Mouse (Mus musculus) hindbrain, embryonic 16.5 days (tissue): Measurements from ENCODE around the gene Gm17334. TPM values are rescaled to one million over a fixed set of nuclear protein-coding genes. Genes with fewer than 3 reads are reported as not detected.

Experiments used
- ATAC-seq: fragments of 200-750 bp; cut with Nextera tagmentation; 2 replicates; pipeline ENCODE4 v1.8.0; 2017; ENCODE audit warnings: moderate TSS enrichment, moderate library complexity
- H3K27ac ChIP-seq: fragments of 300-500 bp; sonication (generic); 2 replicates; pipeline ENCODE4 v1.5.1; 2014; ENCODE audit warnings: low read depth, mild to moderate bottlenecking, control low read depth, low read length, moderate library complexity
- H3K27me3 ChIP-seq: fragments of 300-500 bp; sonication (generic); replicated peaks from 2 replicates; pipeline ENCODE4 v1.6.1; 2014; ENCODE audit warnings: low read length; ENCODE audit not compliant: control insufficient read depth, insufficient read depth
- H3K36me3 ChIP-seq: fragments of 300-500 bp; sonication (generic); 2 replicates; pipeline ENCODE4 v1.6.1; 2014; ENCODE audit warnings: mild to moderate bottlenecking, low read length, moderate library complexity, mixed read lengths; ENCODE audit not compliant: control insufficient read depth, insufficient read depth
- H3K4me1 ChIP-seq: fragments of 300-500 bp; sonication (generic); 2 replicates; pipeline ENCODE4 v1.6.1; 2014; ENCODE audit warnings: low read depth, low read length; ENCODE audit not compliant: control insufficient read depth, insufficient read depth
- H3K4me2 ChIP-seq: fragments of 300-500 bp; sonication (generic); 2 replicates; pipeline ENCODE4 v1.6.1; 2014; ENCODE audit warnings: mild to moderate bottlenecking, low read length, control low read depth, moderate library complexity
- H3K4me3 ChIP-seq: fragments of 300-500 bp; sonication (generic); 2 replicates; pipeline ENCODE4 v1.5.1; 2014; ENCODE audit warnings: mild to moderate bottlenecking, low read length, control low read depth, moderate library complexity
- H3K9ac ChIP-seq: fragments of 300-500 bp; sonication (generic); 2 replicates; pipeline ENCODE4 v1.6.1; 2014; ENCODE audit warnings: low read depth, mild to moderate bottlenecking, control low read depth, low read length, moderate library complexity
- H3K9me3 ChIP-seq: fragments of 300-500 bp; sonication (generic); 2 replicates; pipeline ENCODE4 v1.6.1; 2014; ENCODE audit warnings: mild to moderate bottlenecking, low read length, moderate library complexity; ENCODE audit not compliant: control insufficient read depth
- WGBS: fragments of 180-500 bp; shearing (Covaris S2); extraction: QIAGEN DNeasy Blood & Tissue Kit; methylation state at CpG from one replicate; pipeline ENCODE4 v1.1.7; 2014; 5-methylcytosine and 5-hydroxymethylcytosine counted together
- polyA plus RNA-seq: library from polyadenylated mRNA; unstranded; fragments of >200 nt; fragmentation: Nextera tagmentation; extraction: Ambion mirVana; gene quantifications from 2 replicates; pipeline ENCODE4 v1.2.1, GENCODE M21; 2015

Gene Gm17334
- polyA plus RNA-seq, 1 experiment from 2014 or later: not detected

DNA sequence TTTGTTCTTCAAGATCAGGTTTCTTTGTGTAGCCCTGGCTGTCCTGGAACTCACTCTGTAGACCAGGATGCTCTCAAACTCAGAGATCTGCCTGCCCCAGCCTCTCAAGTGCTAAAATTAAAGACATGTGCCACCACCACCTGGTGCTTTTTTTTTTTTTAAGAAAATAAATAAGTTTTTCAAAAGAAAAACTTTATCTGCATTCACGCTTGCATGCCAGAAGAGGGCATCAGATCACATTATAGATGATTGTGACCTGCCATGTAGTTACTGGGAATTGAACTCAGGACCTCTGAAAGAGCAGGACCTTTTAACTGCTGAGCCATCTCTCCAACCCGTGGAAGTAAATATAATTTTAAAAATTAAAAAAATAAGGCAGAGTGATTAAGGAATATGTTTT, 27.7 kb downstream of the Gm17334 start:
- Histone ChIP-seq H3K9me3 (no peaks in the 10 kb centered on the region), H3K9ac (no peak overlapping the region), H3K27me3 (no peaks in the 10 kb centered on the region), H3K36me3 (no peaks in the 10 kb centered on the region), H3K4me1 (no peaks in the 10 kb centered on the region), H3K4me3 (no peak overlapping the region), H3K4me2 (no peak overlapping the region), H3K27ac (no peak overlapping the region)
- no peak for ATAC-seq
- WGBS: 94% methylated on average over 2 of the region's 2 CpGs

DNA sequence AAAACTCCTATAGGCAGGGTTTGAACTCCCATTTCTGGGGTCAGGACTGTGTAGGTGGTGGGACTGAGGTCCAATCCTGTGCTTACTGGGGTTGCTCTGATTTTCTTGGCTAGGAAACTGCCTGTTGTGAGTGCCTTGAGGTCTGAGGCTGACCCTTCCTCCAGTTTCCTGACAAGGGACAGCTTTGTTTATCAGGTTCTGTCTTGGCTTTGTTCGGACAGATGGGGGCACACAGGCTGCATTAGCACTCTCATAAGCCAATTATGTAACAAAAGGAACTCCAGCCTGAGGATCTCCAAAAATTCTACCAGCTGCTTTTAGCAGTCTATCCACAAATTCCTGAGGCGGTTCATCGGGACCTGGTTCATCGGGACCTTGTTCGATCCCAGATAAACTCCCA, 30.6 kb downstream of the Gm17334 start:
- no peak for ATAC-seq

DNA sequence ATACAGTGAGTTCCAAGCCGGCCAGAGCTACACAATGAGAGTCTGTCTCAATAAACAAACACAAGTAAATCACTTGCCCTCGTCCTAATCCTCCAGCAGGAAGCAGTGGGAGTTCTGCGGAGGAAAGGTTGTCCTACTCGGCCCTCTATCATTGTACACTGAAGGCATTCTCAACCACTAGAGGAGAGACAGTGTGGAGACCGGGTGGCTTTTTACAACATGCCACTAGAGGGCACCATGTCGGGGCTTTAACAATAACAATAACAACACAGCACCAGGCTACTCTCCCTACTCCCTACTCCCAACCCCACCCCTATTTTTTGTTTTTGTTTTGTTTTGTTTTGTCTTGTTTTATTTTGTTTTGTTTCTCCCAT, 35.4 kb downstream of the Gm17334 start:
- Histone ChIP-seq H3K27me3 (no peaks in the 10 kb centered on the region), H3K36me3 (no peaks in the 10 kb centered on the region), H3K27ac (no peak overlapping the region), H3K4me3 (no peak overlapping the region), H3K9me3 (no peaks in the 10 kb centered on the region), H3K4me2 (no peak overlapping the region), H3K9ac (no peak overlapping the region), H3K4me1 (no peaks in the 10 kb centered on the region)
- WGBS: 47% methylated on average over 6 of the region's 6 CpGs
- 0 out of 2 replicates have a peak, but pooled peaks have one; percentile 17 for ATAC-seq

More for the DNA sequence above, 30.6 kb downstream of the Gm17334 start:
- Histone ChIP-seq H3K36me3 (no peaks in the 10 kb centered on the region), H3K27ac (no peak overlapping the region), H3K4me3 (no peak overlapping the region), H3K27me3 (no peaks in the 10 kb centered on the region), H3K4me1 (no peaks in the 10 kb centered on the region), H3K9me3 (no peaks in the 10 kb centered on the region), H3K9ac (no peak overlapping the region), H3K4me2 (no peak overlapping the region)
- 38% methylated on average over 5 of the region's 5 CpGs for WGBS

DNA sequence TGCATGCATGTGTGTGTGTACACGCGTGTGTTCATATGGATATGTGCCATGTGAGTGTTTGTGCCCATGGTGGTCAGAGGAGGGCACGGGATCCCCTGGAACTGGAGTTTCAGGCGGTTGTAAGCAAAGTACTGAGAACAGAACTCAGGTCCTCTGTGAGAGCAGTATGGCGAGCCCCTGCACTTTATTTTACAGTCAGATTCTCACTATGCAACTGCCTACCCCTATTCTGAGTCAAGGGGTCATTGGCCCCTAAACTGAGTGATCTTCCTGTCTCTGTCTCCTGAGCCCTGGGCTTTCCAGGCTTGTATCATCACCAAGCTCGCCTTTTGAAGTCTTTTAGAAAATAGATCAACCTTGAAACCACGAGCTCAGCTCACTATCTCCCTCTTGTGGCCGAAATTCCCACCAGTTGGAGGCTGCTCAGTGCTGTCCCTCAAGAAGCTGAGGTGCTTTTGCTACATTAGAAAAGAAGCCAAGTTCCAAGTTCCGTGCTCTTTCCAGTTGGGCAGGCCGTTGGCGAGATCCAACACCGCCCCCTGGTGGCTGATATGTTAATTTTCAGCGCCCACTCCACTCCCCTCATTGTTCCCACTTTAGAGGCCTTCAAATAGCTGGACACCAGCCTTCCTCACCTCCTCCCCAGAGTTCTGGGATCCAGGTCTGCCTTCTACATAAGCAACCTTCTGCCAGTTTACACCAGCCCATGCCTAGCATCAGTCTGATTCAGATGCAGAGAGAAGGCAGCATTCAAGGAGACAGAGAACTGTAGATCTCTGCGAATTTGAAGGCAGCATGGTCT, 36.0 kb downstream of the Gm17334 start:
- Histone ChIP-seq H3K9ac (no peak overlapping the region), H3K4me1 (no peaks in the 10 kb centered on the region), H3K27me3 (no peaks in the 10 kb centered on the region), H3K36me3 (no peaks in the 10 kb centered on the region), H3K4me2 (no peak overlapping the region), H3K27ac (no peak overlapping the region), H3K4me3 (no peak overlapping the region), H3K9me3 (no peaks in the 10 kb centered on the region)
- WGBS: 48% methylated on average over 14 of the region's 14 CpGs
- peak; percentile 70 for ATAC-seq

DNA sequence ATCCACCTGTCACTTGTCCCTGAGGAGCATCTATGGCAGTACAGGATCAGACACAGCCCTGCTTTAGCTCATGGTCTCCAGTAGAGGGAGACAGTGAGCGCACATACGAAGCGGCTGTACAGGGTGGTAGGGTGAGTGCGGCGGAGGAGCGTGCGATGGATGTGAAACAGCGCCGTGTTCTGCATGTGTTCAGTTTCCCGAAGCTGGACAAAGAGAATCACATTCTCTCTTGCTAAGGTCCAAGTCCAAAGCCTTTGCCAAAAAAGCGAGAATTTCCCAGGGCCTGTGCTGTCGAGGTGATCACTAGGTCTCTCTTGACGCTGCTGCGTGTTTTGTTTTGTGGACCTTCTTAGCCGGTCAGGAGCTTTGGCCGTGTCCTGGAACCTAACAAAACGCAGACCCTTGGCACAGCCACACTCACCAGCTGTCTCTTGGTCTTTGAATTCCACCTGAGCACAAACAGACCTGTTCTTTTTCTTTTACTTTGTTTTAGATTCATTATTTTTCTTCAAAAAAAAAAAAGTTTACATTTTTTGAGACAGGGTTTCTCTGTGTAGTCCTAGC, 37.2 kb downstream of the Gm17334 start:
- Histone ChIP-seq H3K4me2 (peak overlapping the region; percentile 56), H3K27me3 (no peaks in the 10 kb centered on the region), H3K9me3 (no peaks in the 10 kb centered on the region), H3K9ac (peak overlapping the region; percentile 45; the same call in 1 of the 2 replicates), H3K4me3 (peak overlapping the region; percentile 22; the same call in 1 of the 2 replicates), H3K4me1 (no peaks in the 10 kb centered on the region), H3K27ac (no peak overlapping the region), H3K36me3 (no peaks in the 10 kb centered on the region)
- peak; percentile 93 for ATAC-seq
- 16% methylated on average over 17 of the region's 17 CpGs for WGBS

DNA sequence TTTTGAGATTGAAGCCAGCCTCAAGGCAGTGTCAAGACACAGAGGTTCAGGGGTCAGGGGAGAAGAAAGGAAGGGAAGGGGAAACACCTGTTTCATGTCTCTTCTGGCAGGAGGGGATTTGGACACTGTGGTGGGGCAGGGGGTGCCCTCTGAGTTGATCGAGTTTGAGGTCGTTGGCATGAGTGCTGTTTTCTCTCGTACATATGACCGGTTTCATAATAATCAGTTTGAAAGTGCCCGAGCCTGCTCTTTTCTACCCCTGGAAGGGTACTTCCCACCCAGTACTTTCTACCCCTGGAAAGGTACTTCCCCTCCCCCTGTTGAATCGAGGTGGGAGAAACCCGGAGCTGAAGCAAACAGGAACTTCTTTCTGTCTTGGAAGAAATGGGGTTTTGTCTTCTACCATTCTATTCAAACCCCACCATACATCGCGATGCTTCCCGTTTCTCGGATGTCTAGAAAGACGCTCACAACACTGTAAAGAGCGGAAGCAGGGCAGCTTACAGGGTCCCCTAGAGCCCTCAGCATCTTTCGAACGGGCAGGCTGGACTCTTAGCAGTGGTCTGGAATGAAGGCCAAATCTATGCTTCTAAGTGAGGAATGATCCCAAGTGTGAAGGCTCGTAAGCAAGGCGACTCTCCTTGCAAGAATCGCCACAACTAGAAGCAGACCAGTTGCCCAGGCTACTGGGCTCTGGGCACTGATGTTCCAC, 37.9 kb downstream of the Gm17334 start:
- no peak for ATAC-seq
- 71% methylated on average over 18 of the region's 18 CpGs for WGBS
- peak overlapping the region; percentile 56 for H3K4me2 ChIP-seq

DNA sequence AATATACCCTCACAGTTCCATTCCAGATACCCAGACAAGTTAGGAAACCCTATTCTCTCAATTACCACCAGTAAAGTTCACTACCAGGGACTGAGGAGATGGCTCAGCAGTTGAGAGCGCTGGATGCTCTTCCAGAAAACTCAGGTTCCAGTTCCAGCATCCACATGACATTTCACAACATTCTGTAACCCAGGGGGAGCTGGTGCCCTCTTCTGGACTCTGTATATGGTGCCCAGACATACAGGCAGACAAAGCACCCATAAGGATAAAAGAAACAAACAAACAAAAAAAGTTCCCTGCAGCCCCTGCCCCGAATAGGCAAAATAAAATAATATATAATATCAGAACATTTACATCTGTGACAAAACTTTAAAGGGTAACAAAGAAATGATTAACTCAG, 38.6 kb downstream of the Gm17334 start:
- Histone ChIP-seq H3K27me3 (no peaks in the 10 kb centered on the region), H3K4me1 (no peaks in the 10 kb centered on the region), H3K4me2 (no peak overlapping the region), H3K27ac (no peak overlapping the region), H3K4me3 (no peak overlapping the region), H3K36me3 (no peaks in the 10 kb centered on the region), H3K9ac (no peak overlapping the region), H3K9me3 (no peaks in the 10 kb centered on the region)
- no peak for ATAC-seq
- WGBS: 84% methylated on average over 2 of the region's 2 CpGs

More for the DNA sequence above, 37.9 kb downstream of the Gm17334 start:
- Histone ChIP-seq H3K9me3 (no peaks in the 10 kb centered on the region), H3K27ac (no peak overlapping the region), H3K4me1 (no peaks in the 10 kb centered on the region), H3K27me3 (no peaks in the 10 kb centered on the region), H3K9ac (no peak overlapping the region), H3K36me3 (no peaks in the 10 kb centered on the region), H3K4me3 (no peak overlapping the region)

DNA sequence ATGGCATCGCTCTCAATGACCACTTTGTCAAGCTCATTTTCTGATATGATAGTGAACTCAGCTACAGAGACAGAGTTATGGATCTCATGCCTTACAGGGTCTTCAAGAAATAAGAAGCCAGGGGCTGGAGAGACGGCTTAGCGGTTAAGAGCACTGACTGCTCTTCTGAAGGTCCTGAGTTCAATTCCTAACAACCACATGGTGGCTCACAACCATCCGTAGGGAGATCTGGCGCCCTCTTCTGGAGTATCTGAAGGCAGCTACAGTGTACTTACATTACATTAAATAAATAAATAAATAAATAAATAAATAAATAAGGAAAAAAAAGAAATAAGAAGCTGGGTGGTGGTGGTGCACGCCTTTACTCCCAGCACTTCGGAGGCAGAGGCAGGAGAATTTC, 39.2 kb downstream of the Gm17334 start:
- Histone ChIP-seq H3K9me3 (no peaks in the 10 kb centered on the region), H3K27me3 (no peaks in the 10 kb centered on the region), H3K4me2 (no peak overlapping the region), H3K36me3 (no peaks in the 10 kb centered on the region), H3K27ac (no peak overlapping the region), H3K4me1 (no peaks in the 10 kb centered on the region), H3K9ac (no peak overlapping the region), H3K4me3 (no peak overlapping the region)
- no peak for ATAC-seq
- 88% methylated on average over 7 of the region's 7 CpGs for WGBS

DNA sequence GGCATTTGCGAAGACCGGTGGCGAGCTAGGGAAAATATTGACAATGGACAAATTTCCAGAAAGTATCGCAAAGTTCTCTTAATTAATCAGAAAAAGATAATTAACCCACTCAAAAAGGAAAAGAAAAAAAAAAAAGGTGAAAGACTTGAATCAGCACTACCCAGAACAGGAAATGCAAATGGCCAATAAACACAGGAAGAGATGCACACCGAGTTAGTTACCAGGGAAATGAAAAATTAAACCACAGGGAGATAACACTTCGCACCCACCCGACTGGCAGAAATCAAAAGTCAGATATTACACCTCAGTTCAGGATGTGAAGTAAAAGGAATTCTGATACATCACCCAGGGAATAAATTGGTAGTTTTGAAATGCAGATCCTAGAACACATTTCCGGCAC, 40.7 kb downstream of the Gm17334 start:
- Histone ChIP-seq H3K4me2 (no peak overlapping the region), H3K9ac (no peak overlapping the region), H3K27ac (no peak overlapping the region), H3K27me3 (no peaks in the 10 kb centered on the region), H3K4me3 (no peak overlapping the region), H3K4me1 (no peaks in the 10 kb centered on the region), H3K36me3 (no peaks in the 10 kb centered on the region), H3K9me3 (no peaks in the 10 kb centered on the region)
- ATAC-seq: no peak
- WGBS: 92% methylated on average over 8 of the region's 8 CpGs
